Mouse (Mus musculus) thymus, adult 2 months (tissue): ENCODE data around the gene Myh6. TPM values are rescaled to one million over a fixed set of nuclear protein-coding genes. Genes with fewer than 3 reads are reported as not detected.

Experiments
- DNase-seq: peaks from one replicate; pipeline ENCODE4 v3.0.0; 2021
- H3K27ac ChIP-seq: fragments of 200-500 bp; 2 replicates; pipeline ENCODE4 v1.5.1; 2012; ENCODE audit warnings: low read length, control low read depth; ENCODE audit not compliant: control insufficient read depth, insufficient read depth
- H3K27me3 ChIP-seq: fragments of 200-500 bp; 2 replicates; pipeline ENCODE4 v1.6.1; 2012; ENCODE audit warnings: mild to moderate bottlenecking, low read length, moderate library complexity, mixed read lengths; ENCODE audit not compliant: control insufficient read depth, insufficient read depth
- H3K36me3 ChIP-seq: fragments of 200-500 bp; 2 replicates; pipeline ENCODE4 v1.6.1; 2012; ENCODE audit warnings: mild to moderate bottlenecking, low read length, moderate library complexity; ENCODE audit not compliant: control insufficient read depth, insufficient read depth
- H3K4me1 ChIP-seq: fragments of 200-500 bp; replicated peaks from 2 replicates; pipeline ENCODE4 v1.6.1; 2012; ENCODE audit warnings: low read length; ENCODE audit not compliant: control insufficient read depth, insufficient read depth
- H3K4me3 ChIP-seq: fragments of 200-500 bp; 2 replicates; pipeline ENCODE4 v1.5.1; 2012; ENCODE audit warnings: mild to moderate bottlenecking, low read length, control low read depth, moderate library complexity; ENCODE audit not compliant: control insufficient read depth, insufficient read depth
- CTCF ChIP-seq: fragments of 200-500 bp; IDR thresholded peaks from 2 replicates; pipeline ENCODE4 v1.5.1; 2012; ENCODE audit warnings: mild to moderate bottlenecking, control low read depth, low read length, moderate library complexity, borderline replicate concordance; ENCODE audit not compliant: control insufficient read depth, poor library complexity, insufficient read depth; ENCODE audit errors: extremely low read depth
- POLR2A ChIP-seq: fragments of 200-500 bp; IDR thresholded peaks from 2 replicates; pipeline ENCODE4 v1.6.1; 2012; ENCODE audit warnings: mild to moderate bottlenecking, low read length, control low read depth, moderate library complexity; ENCODE audit not compliant: control insufficient read depth, poor library complexity, insufficient read depth; ENCODE audit errors: extremely low read depth
- WGBS: fragments of 180-500 bp; shearing (Covaris S2); methylation state at CpG from one replicate; pipeline ENCODE4 v1.1.7; 2018; 5-methylcytosine and 5-hydroxymethylcytosine counted together
- polyA plus RNA-seq: library from polyadenylated mRNA; depleted of rRNA; stranded (reverse); fragments of >200 nt; gene quantifications from 2 replicates; pipeline ENCODE4 v1.2.3, GENCODE M21; 2012

Myh6 gene
- polyA plus RNA-seq, 1 experiment: 159 TPM

GRCm38 (mm10) chr14:54959197-54959596 is 7.5 kb downstream of the Myh6 start:
- no peak for DNase-seq
- no peaks in the 10 kb centered on the region for H3K27me3 ChIP-seq
- TF ChIP-seq POLR2A (no peak), CTCF (no peak)
- no peak overlapping the region for H3K27ac ChIP-seq
- 90% methylated on average over 3 of the region's 3 CpGs for WGBS
- no peaks in the 10 kb centered on the region for H3K36me3 ChIP-seq
- no peaks in the 10 kb centered on the region for H3K4me1 ChIP-seq
- H3K4me3 ChIP-seq: no peak overlapping the region

DNA sequence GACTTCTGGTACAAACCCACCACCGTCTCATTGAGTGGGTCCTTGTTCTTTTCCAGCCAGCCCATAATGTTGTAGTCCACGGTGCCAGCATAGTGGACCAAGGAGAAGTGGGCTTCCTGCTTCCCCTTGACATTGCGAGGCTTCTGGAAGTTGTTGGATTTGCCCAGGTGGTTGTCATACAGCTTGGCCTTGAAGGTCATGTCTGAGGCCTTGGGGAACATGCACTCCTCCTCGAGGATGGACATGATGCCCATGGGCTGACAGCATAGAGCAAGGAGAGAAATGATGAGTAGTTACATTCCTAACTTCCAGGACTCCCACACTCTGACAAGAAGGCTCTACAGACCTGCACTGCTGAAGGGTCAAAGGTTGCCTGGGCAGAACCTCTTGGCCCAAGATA is 8.2 kb downstream of the Myh6 start:
- Histone ChIP-seq H3K27ac (no peak overlapping the region), H3K27me3 (no peaks in the 10 kb centered on the region), H3K36me3 (no peaks in the 10 kb centered on the region), H3K4me1 (no peaks in the 10 kb centered on the region), H3K4me3 (no peak overlapping the region)
- DNase-seq: no peak
- WGBS: 89% methylated on average over 4 of the region's 4 CpGs
- TF ChIP-seq POLR2A: no peak
- no peak for TF ChIP-seq CTCF

DNA sequence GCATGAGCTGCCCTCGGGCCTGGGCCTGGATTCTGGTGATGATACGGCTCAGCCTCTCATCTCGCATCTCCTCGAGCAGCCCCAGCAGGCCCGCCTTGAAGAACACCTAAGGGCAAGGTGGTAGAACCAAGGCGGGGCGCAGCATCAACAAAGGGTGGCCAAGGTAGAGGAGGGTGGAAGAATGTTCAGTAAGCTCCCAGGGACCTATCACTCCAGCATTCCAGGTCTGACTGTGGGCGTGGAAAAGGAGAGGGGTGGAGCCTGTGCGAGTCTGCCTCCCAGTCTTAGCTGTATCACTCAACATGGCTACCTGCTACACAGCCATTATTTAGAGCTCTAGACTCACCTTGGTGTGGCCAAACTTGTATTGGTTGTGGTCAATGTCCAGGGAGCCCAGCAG is 10.2 kb downstream of the Myh6 start:
- DNase-seq: no peak
- WGBS: 92% methylated on average over 9 of the region's 9 CpGs
- Histone ChIP-seq H3K4me1 (no peaks in the 10 kb centered on the region), H3K27ac (no peak overlapping the region), H3K27me3 (no peaks in the 10 kb centered on the region), H3K36me3 (no peaks in the 10 kb centered on the region), H3K4me3 (no peak overlapping the region)
- TF ChIP-seq POLR2A: no peak
- no peak for TF ChIP-seq CTCF

DNA sequence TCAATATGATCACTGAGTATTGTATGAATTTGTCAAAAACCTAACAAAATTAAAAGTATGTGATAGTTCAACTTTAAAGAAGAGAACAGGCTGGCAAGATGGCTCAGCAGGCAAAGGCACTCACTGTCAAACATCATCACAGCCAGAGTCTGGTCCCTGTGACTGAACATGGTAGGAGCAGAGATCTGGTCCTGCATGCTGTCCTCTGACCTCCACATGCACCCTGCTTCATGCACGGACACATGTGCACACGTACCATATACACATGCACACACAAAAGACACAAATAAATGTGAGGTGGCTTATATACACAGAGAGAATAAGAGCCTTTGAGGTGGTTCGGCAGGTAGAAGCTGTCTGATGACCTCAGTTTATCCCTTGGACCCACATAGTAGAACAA is 11.2 kb downstream of the Myh6 start:
- Histone ChIP-seq H3K27me3 (no peaks in the 10 kb centered on the region), H3K4me3 (no peak overlapping the region), H3K36me3 (no peaks in the 10 kb centered on the region), H3K27ac (no peak overlapping the region), H3K4me1 (no peaks in the 10 kb centered on the region)
- no peak for DNase-seq
- TF ChIP-seq POLR2A (no peak), CTCF (no peak)
- WGBS: 93% methylated on average over 3 of the region's 3 CpGs

DNA sequence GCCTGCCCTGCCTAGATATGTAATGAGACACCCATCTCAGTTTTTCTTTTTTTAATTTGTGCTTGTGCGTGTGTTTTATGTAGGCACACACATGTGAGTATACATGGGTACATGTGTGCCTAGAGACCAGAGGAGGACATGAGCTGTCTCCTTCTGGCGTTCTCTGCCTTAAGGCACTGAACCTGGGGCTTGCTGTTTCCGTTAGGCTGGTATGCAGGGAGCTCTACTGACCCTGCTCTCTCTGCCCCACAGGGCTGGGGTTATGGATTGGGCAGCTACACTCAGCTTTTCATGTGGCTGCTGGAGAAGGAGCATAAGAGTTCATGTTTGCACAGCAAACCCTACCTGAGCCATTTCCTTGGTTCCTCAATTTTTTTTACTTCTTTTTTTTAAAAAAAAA is 12.3 kb downstream of the Myh6 start:
- WGBS: 79% methylated on average over 3 of the region's 3 CpGs
- no peak for TF ChIP-seq CTCF
- no peak for TF ChIP-seq POLR2A
- no peak for DNase-seq
- Histone ChIP-seq H3K27me3 (no peaks in the 10 kb centered on the region; the same call in 1 of the 2 replicates), H3K36me3 (no peaks in the 10 kb centered on the region), H3K4me1 (no peaks in the 10 kb centered on the region), H3K27ac (no peak overlapping the region), H3K4me3 (no peak overlapping the region)

- TF ChIP-seq CTCF (no peak), POLR2A (no peak)
- Histone ChIP-seq H3K4me3 (no peak overlapping the region), H3K27me3 (no peaks in the 10 kb centered on the region; the same call in 1 of the 2 replicates), H3K27ac (no peak overlapping the region), H3K36me3 (no peaks in the 10 kb centered on the region), H3K4me1 (no peaks in the 10 kb centered on the region)
- 94% methylated on average over 8 of the region's 8 CpGs for WGBS
- DNase-seq: no peak
Measured at GRCm38 (mm10) chr14:54953664-54954206, 13.0 kb downstream of the Myh6 start.

DNA sequence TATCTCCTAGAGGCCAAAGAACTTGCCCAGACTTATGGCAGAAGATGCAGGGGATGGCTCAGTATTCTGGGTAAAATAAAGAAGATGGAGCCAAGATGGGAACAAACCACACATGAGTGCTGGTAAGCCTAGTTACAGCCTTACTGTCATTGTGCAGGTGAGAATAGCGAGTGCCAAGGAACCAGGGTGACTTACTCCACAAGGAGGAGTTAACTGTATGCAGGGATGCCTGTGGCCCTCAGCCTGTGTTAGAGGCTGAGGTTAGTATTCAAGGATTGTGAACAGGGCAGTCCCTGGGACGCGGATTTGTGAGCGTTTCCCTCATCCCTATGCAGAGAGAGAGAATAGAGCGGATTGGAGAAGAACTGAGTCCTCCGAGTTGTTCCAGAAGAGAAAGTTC is 15.1 kb downstream of the Myh6 start:
- no peaks in the 10 kb centered on the region for H3K36me3 ChIP-seq
- 94% methylated on average over 6 of the region's 6 CpGs for WGBS
- H3K4me1 ChIP-seq: no peaks in the 10 kb centered on the region
- TF ChIP-seq CTCF (no peak), POLR2A (no peak)
- H3K27me3 ChIP-seq: no peaks in the 10 kb centered on the region; the same call in 1 of the 2 replicates
- no peak overlapping the region for H3K27ac ChIP-seq
- DNase-seq: no peak
- H3K4me3 ChIP-seq: no peak overlapping the region
